ENCODE assay signal across 21 mouse cellular contexts in genomic region chr6:23439897-23440296, GRCm38 (mm10).
"Had no signal": no experiment of that assay in that cellular context is flagged by ENCODE, and none has a peak within 500 bp of the region (broad histone marks: within the 10 kb centered on the region; RNA-seq: fewer than 3 reads in every experiment).

No protein-coding gene starts in this region.

- H3K4me1 ChIP-seq: limb, embryonic 12.5 days; limb, embryonic 15.5 days; midbrain, embryonic 12.5 days; neural tube, embryonic 12.5 days; neural tube, embryonic 15.5 days; stomach, embryonic 15.5 days had no signal

- H3K27me3 ChIP-seq: limb, embryonic 12.5 days; limb, embryonic 15.5 days; midbrain, embryonic 12.5 days; neural tube, embryonic 12.5 days; neural tube, embryonic 15.5 days; stomach, embryonic 15.5 days had no signal

- H3K27ac ChIP-seq: limb, embryonic 12.5 days; limb, embryonic 15.5 days; liver, embryonic 14.5 days; macrophage; midbrain, embryonic 12.5 days; neural tube, embryonic 12.5 days; neural tube, embryonic 15.5 days; stomach, embryonic 15.5 days had no signal

- DNase-seq: kidney, adult 9 months; kidney, postnatal 14 days; kidney, postnatal 4 days; left cerebral cortex, postnatal 4 days; liver, postnatal 0 days; lung, embryonic 14.5 days; right cerebral cortex, adult 18-20 months; right cerebral cortex, postnatal 14 days; spleen, adult 18-20 months; thymus, postnatal 25 days had no signal

- ATAC-seq: liver, postnatal 0 days; lung, postnatal 0 days; midbrain, embryonic 16.5 days had no signal

- H3K4me2 ChIP-seq: limb, embryonic 12.5 days; limb, embryonic 15.5 days; liver, embryonic 11.5 days; lung, embryonic 14.5 days; midbrain, embryonic 12.5 days; neural tube, embryonic 12.5 days; neural tube, embryonic 15.5 days; stomach, embryonic 15.5 days had no signal

- H3K36me3 ChIP-seq: limb, embryonic 12.5 days; limb, embryonic 15.5 days; midbrain, embryonic 12.5 days; neural tube, embryonic 12.5 days; neural tube, embryonic 15.5 days; stomach, embryonic 15.5 days had no signal

- H3K9me3 ChIP-seq: limb, embryonic 12.5 days; limb, embryonic 15.5 days; midbrain, embryonic 12.5 days; neural tube, embryonic 12.5 days; neural tube, embryonic 15.5 days; stomach, embryonic 15.5 days had no signal

- H3K4me3 ChIP-seq: limb, embryonic 12.5 days; limb, embryonic 15.5 days; midbrain, embryonic 12.5 days; neural tube, embryonic 12.5 days; neural tube, embryonic 15.5 days; stomach, embryonic 15.5 days had no signal

- H3K9ac ChIP-seq: limb, embryonic 12.5 days; limb, embryonic 15.5 days; liver, embryonic 14.5 days; liver, postnatal 0 days; lung, embryonic 14.5 days; midbrain, embryonic 12.5 days; neural tube, embryonic 12.5 days; neural tube, embryonic 15.5 days; stomach, embryonic 15.5 days had no signal
